28 mouse cellular contexts compared by ENCODE assay signal in the genomic region with DNA sequence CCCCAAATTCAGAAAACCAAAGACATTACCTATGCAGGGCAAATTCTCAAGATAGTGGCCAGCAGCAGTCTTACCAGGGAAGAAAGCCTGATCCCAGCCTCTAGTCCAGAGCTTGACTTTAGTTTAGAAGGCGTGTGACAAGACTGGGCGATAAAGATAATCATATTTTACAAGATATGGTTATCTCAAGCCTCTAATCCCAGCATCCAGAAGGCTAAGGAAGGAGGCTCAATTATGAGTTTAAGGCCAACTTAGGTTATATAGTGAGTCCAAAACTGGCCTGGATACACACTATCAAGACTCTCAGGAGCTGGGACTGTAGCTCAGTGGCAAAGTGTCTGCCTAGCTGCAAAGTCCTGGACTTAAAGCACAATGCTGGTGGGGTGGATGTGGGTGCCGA. TPM values are rescaled to one million over a fixed set of nuclear protein-coding genes. Genes with fewer than 3 reads are reported as not detected.
A peak's percentile ranks its signal among the peaks of the same experiment; 100 is the strongest.
DNase-seq lines count a peak whose midpoint lies in the region; ATAC-seq and TF ChIP-seq lines count a peak whose summit lies in the region.
"Had no signal": no experiment of that assay in that cellular context is flagged by ENCODE, and none has a peak within 500 bp of the region (broad histone marks: within the 10 kb centered on the region; RNA-seq: fewer than 3 reads in every experiment).

No protein-coding gene starts in this region.

- no peak for TF ChIP-seq CTCF in layer of hippocampus, adult 2 months (conservative IDR thresholded peaks at IDR 0.05)
- TF ChIP-seq CTCF in liver, embryonic 14.5 days (IDR thresholded peaks at IDR 0.05; ENCODE audit: low read depth), result no peak

- 28% methylated on average over 3 of the region's 3 CpGs for WGBS in liver, embryonic 14.5 days (ENCODE audit: insufficient replicate concordance)

- H3K27me3 ChIP-seq in liver, embryonic 14.5 days (ENCODE audit: control insufficient read depth, insufficient read depth, low read length), result no peaks in the 10 kb centered on the region
- H3K27me3 ChIP-seq: embryonic facial prominence, embryonic 15.5 days; forebrain, embryonic 15.5 days; heart, embryonic 15.5 days had no signal

- H3K4me1 ChIP-seq in liver, embryonic 14.5 days (replicated peaks; ENCODE audit: control insufficient read depth in 2 of 2, insufficient read depth in 2 of 2, low read length in 1 of 2), result peaks cover 18 to 22% of the 10 kb centered on the region in 2 experiments
- H3K4me1 ChIP-seq: embryonic facial prominence, embryonic 15.5 days; forebrain, embryonic 15.5 days; heart, embryonic 15.5 days; hindbrain, embryonic 10.5 days had no signal

- ATAC-seq in liver, embryonic 14.5 days (ENCODE audit: insufficient read depth), result peak; percentile 78
- ATAC-seq in megakaryocyte-erythroid progenitor cell, adult 5-6 weeks (replicated peaks; ENCODE audit: low FRiP score, low TSS enrichment, poor library complexity, severe bottlenecking), result peak; percentile 75; the same call in 1 of the 2 replicates
- ATAC-seq: CD4-positive, CD25-positive, alpha-beta regulatory T cell, adult 4 months; forebrain, embryonic 15.5 days; Patski had no signal

- H3K9me3 ChIP-seq in liver, embryonic 14.5 days (ENCODE audit: control insufficient read depth, low read length), result no peaks in the 10 kb centered on the region
- H3K9me3 ChIP-seq: embryonic facial prominence, embryonic 15.5 days; forebrain, embryonic 15.5 days; heart, embryonic 10.5 days; heart, embryonic 15.5 days; hindbrain, embryonic 10.5 days had no signal

- peak overlapping the region; percentile 37 for H3K4me2 ChIP-seq in liver, embryonic 14.5 days (ENCODE audit: low read depth)
- H3K4me2 ChIP-seq: embryonic facial prominence, embryonic 15.5 days; forebrain, embryonic 15.5 days; heart, embryonic 15.5 days; hindbrain, embryonic 14.5 days had no signal

- peak; percentile 78 for TF ChIP-seq EP300 in liver, embryonic 14.5 days (IDR thresholded peaks at IDR 0.05; ENCODE audit: low read depth)

- H3K4me3 ChIP-seq in layer of hippocampus, adult 2 months, result peak overlapping the region; percentile 40
- H3K4me3 ChIP-seq in liver, embryonic 14.5 days (ENCODE audit: insufficient read depth in 1 of 2, low read depth in 2 of 2, low read length in 2 of 2), result no peak overlapping the region
- H3K4me3 ChIP-seq: embryonic facial prominence, embryonic 15.5 days; erythroblast, embryonic 14.5 days; forebrain, embryonic 15.5 days; heart, embryonic 10.5 days; heart, embryonic 15.5 days; hindbrain, embryonic 10.5 days had no signal

- H3K9ac ChIP-seq in liver, embryonic 14.5 days (replicated peaks), result peak overlapping the region; percentile 13; the same call in 1 of the 2 replicates
- H3K9ac ChIP-seq: embryonic facial prominence, embryonic 15.5 days; forebrain, embryonic 15.5 days; heart, embryonic 15.5 days; hindbrain, embryonic 14.5 days had no signal

- no peak for DNase-seq in layer of hippocampus, adult 2 months (ENCODE audit: low spot score in 2 of 2)
- no peak for DNase-seq in layer of hippocampus, postnatal 25 days (ENCODE audit: extremely low spot score in 1 of 2, low spot score in 1 of 2)
- DNase-seq in c-Kit-positive CD71-positive TER-119-negative erythroid progenitor cells, embryonic 14.5 days (ENCODE audit: low read depth), result peak; percentile 40
- DNase-seq in liver, embryonic 14.5 days (ENCODE audit: low read depth in 3 of 3, low spot score in 3 of 3), result peak; percentile 24 to 32 (median 28)
- DNase-seq in heart, adult 8-10 months (ENCODE audit: low spot score), result no peak
- DNase-seq in spleen, adult 18-20 months, result no peak
- DNase-seq: adrenal gland, adult 2 months; adrenal gland, postnatal 25 days; B cell, adult 2 months; cerebellum, adult 11 months; cerebellum, adult 8-10 months; cerebellum, postnatal 14 days; embryo, embryonic 11 days; gastrocnemius, postnatal 36 days; heart, adult 11 months; heart, postnatal 14 days had no signal

- H3K27ac ChIP-seq in layer of hippocampus, adult 2 months, result 0 out of 2 replicates have a peak overlapping the region, but pooled peaks have one; percentile 18
- H3K27ac ChIP-seq in liver, embryonic 14.5 days, result peak overlapping the region; percentile 52
- H3K27ac ChIP-seq: embryonic facial prominence, embryonic 15.5 days; forebrain, embryonic 15.5 days; heart, embryonic 10.5 days; heart, embryonic 15.5 days; hindbrain, embryonic 10.5 days; hindbrain, embryonic 14.5 days had no signal

- no peaks in the 10 kb centered on the region for H3K36me3 ChIP-seq in liver, embryonic 14.5 days (replicated peaks; ENCODE audit: control insufficient read depth, insufficient read depth, low read depth)
- H3K36me3 ChIP-seq: embryonic facial prominence, embryonic 15.5 days; forebrain, embryonic 15.5 days; heart, embryonic 10.5 days; heart, embryonic 15.5 days; hindbrain, embryonic 10.5 days had no signal

RNA-seq across cellular contexts. Expression of gene Chrm1, which starts 9.3 kb away (rescaled TPM):
- total RNA-seq in layer of hippocampus, adult 2 months (2021), result 100 to 1,000 TPM; 179 to 190 TPM
- 100 to 1,000 TPM; 188 to 200 TPM for total RNA-seq in layer of hippocampus, postnatal 25 days (2021)
- under 0.01 and 0.01 TPM in 2 replicates for polyA plus RNA-seq in liver, embryonic 14.5 days (2012; rRNA removed)
- not detected in 2 replicates for polyA plus RNA-seq in liver, embryonic 14.5 days (2014; fragmentation: Nextera tagmentation; extraction: Ambion mirVana)
- total RNA-seq in megakaryocyte-erythroid progenitor cell, adult 5-6 weeks (2014; fragmentation: Nextera tagmentation), result not detected in 2 replicates
- not detected in 2 replicates for total RNA-seq in megakaryocyte-erythroid progenitor cell, adult 5-6 weeks (2017)
- total RNA-seq in heart, adult 8-10 months (2022), result under 1 TPM in 2 of 4 experiments, not detected in 2; 0.09 TPM
- total RNA-seq: common myeloid progenitor, adult 5-6 weeks; gastrocnemius, adult 8-10 months; gastrocnemius, postnatal 36 days had no signal
- polyA plus RNA-seq: CD4-positive, CD25-positive, alpha-beta regulatory T cell, adult 4 months; erythroblast, embryonic 14.5 days had no signal

RNA-seq across cellular contexts. Expression of gene Slc3a2, which starts 50.3 kb away (rescaled TPM):
- total RNA-seq in layer of hippocampus, adult 2 months (2021), result 100 to 1,000 TPM; 149 to 151 TPM
- 100 to 1,000 TPM; 155 to 170 TPM for total RNA-seq in layer of hippocampus, postnatal 25 days (2021)
- polyA plus RNA-seq in liver, embryonic 14.5 days (2012; rRNA removed), result 78.4 and 82.2 TPM in 2 replicates
- polyA plus RNA-seq in liver, embryonic 14.5 days (2014; fragmentation: Nextera tagmentation; extraction: Ambion mirVana), result 88.5 and 89.1 TPM in 2 replicates
- 67.5 and 74.7 TPM in 2 replicates for total RNA-seq in megakaryocyte-erythroid progenitor cell, adult 5-6 weeks (2014; fragmentation: Nextera tagmentation)
- 70.1 and 93.9 TPM in 2 replicates for total RNA-seq in megakaryocyte-erythroid progenitor cell, adult 5-6 weeks (2017)
- total RNA-seq in heart, adult 8-10 months (2022), result 10 to 100 TPM; 39.5 to 43.6 (median 41.9) TPM

RNA-seq across cellular contexts. Expression of gene Slc22a6, which starts 55.0 kb away (rescaled TPM):
- total RNA-seq in layer of hippocampus, adult 2 months (2021), result 1 to 10 TPM; 2.2 to 2.8 TPM
- total RNA-seq in layer of hippocampus, postnatal 25 days (2021), result 1 to 10 TPM; 1.5 to 1.6 TPM
- polyA plus RNA-seq in liver, embryonic 14.5 days (2012; rRNA removed), result 0.01 TPM in 1 of 2 replicates, not detected in the other
- not detected in 2 replicates for polyA plus RNA-seq in liver, embryonic 14.5 days (2014; fragmentation: Nextera tagmentation; extraction: Ambion mirVana)
- not detected in 2 replicates for total RNA-seq in megakaryocyte-erythroid progenitor cell, adult 5-6 weeks (2014; fragmentation: Nextera tagmentation)
- total RNA-seq in megakaryocyte-erythroid progenitor cell, adult 5-6 weeks (2017), result not detected in 2 replicates
- total RNA-seq in heart, adult 8-10 months (2022), result not detected
- total RNA-seq: adrenal gland, adult 2 months; adrenal gland, postnatal 25 days; common myeloid progenitor, adult 5-6 weeks; gastrocnemius, adult 8-10 months; gastrocnemius, postnatal 36 days; heart, postnatal 14 days had no signal
- polyA plus RNA-seq: adrenal gland, adult 2 months; CD4-positive, CD25-positive, alpha-beta regulatory T cell, adult 4 months; erythroblast, embryonic 14.5 days; heart, embryonic 15.5 days; Patski had no signal

Comparison
In these comparisons a context has a peak if more than half of its experiments do, and no peak if none do; other contexts are left out.
1. DNase-seq: peak in c-Kit-positive CD71-positive TER-119-negative erythroid progenitor cells, embryonic 14.5 days (single experiment) and liver, embryonic 14.5 days (3 of 3); none in layer of hippocampus, adult 2 months (0 of 2), layer of hippocampus, postnatal 25 days (0 of 2), heart, adult 8-10 months (single experiment) and spleen, adult 18-20 months (0 of 2).
2. RNA of gene Chrm1, which starts 9.3 kb away (total RNA-seq): 188 to 200 TPM in layer of hippocampus, postnatal 25 days and 179 to 190 TPM in layer of hippocampus, adult 2 months; 0.09 TPM in heart, adult 8-10 months and not detected in megakaryocyte-erythroid progenitor cell, adult 5-6 weeks; every median in the first group is over 100 times any median in the second.